Mouse (Mus musculus) embryonic facial prominence, embryonic 14.5 days (tissue): Measurements from ENCODE around the gene Bnc2. TPM values are rescaled to one million over a fixed set of nuclear protein-coding genes. Genes with fewer than 3 reads are reported as not detected.
A peak's percentile ranks its signal among the peaks of the same experiment; 100 is the strongest.

Source experiments
- ATAC-seq: fragments of 200-750 bp; cut with Nextera tagmentation; 2 replicates; pipeline ENCODE4 v1.8.0; 2017; ENCODE audit warnings: low read depth, moderate number of reproducible peaks, moderate TSS enrichment
- DNase-seq: peaks from one replicate; pipeline ENCODE4 v3.0.0-alpha.2; 2015; ENCODE audit warnings: low spot score
- H3K27ac ChIP-seq: fragments of 300-500 bp; sonication (generic); replicated peaks from 2 replicates; pipeline ENCODE4 v1.5.1; 2014; ENCODE audit warnings: low read depth, mild to moderate bottlenecking, low read length, moderate library complexity
- H3K27me3 ChIP-seq: fragments of 300-500 bp; sonication (generic); replicated peaks from 2 replicates; pipeline ENCODE4 v1.6.1; 2014; ENCODE audit warnings: low read length; ENCODE audit not compliant: control insufficient read depth, insufficient read depth
- H3K36me3 ChIP-seq: fragments of 300-500 bp; sonication (generic); 2 replicates; pipeline ENCODE4 v1.6.1; 2014; ENCODE audit warnings: low read length, mixed read lengths; ENCODE audit not compliant: control insufficient read depth, insufficient read depth
- H3K4me1 ChIP-seq: fragments of 300-500 bp; sonication (generic); 2 replicates; pipeline ENCODE4 v1.6.1; 2014; ENCODE audit warnings: antibody characterized with exemption, low read length; ENCODE audit not compliant: control insufficient read depth, insufficient read depth
- H3K4me2 ChIP-seq: fragments of 300-500 bp; sonication (generic); 2 replicates; pipeline ENCODE4 v1.6.1; 2014; ENCODE audit warnings: low read depth, mild to moderate bottlenecking, low read length, moderate library complexity, mixed read lengths
- H3K4me3 ChIP-seq: fragments of 300-500 bp; sonication (generic); 2 replicates; pipeline ENCODE4 v1.5.1; 2014; ENCODE audit warnings: low read depth, mild to moderate bottlenecking, low read length
- H3K9ac ChIP-seq: fragments of 300-500 bp; sonication (generic); 2 replicates; pipeline ENCODE4 v1.6.1; 2014; ENCODE audit warnings: low read depth, mild to moderate bottlenecking, low read length, moderate library complexity, mixed read lengths
- H3K9me3 ChIP-seq: fragments of 300-500 bp; sonication (generic); 2 replicates; pipeline ENCODE4 v1.6.1; 2016; ENCODE audit warnings: low read length; ENCODE audit not compliant: control insufficient read depth
- WGBS: fragments of 180-500 bp; shearing (Covaris S2); extraction: QIAGEN DNeasy Blood & Tissue Kit; methylation state at CpG from one replicate; pipeline ENCODE4 v1.1.7; 2014; 5-methylcytosine and 5-hydroxymethylcytosine counted together
- polyA plus RNA-seq: library from polyadenylated mRNA; unstranded; fragments of >200 nt; fragmentation: Nextera tagmentation; extraction: Ambion mirVana; gene quantifications from 2 replicates; pipeline ENCODE4 v1.2.1, GENCODE M21; 2014

Gene Bnc2
- polyA plus RNA-seq, 1 experiment from 2014 or later, result 23.9 TPM

DNA sequence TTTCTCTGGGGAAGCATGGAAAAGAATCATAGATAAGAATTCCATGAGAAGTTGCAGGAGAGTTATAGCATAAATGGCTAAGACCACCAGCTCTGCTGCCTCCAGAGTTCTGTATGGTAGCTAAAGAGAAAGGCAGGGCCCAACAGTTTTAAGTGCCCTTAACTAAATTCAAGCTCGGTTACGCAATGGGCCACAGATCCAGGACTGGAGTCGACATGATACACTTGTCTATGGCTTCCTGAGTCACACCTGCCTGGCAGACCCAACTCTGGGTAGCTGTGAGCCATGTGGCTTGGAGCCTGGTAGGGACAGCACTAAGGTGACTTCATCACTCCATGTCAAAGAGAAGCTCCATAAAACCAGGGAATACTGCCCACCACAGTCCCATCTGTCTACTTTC lies 53.3 kb downstream of the Bnc2 start:
- no peak for DNase-seq
- peaks cover 9% of the 10 kb centered on the region for H3K4me1 ChIP-seq
- H3K36me3 ChIP-seq, result no peaks in the 10 kb centered on the region
- H3K27ac ChIP-seq, result no peak overlapping the region
- H3K9ac ChIP-seq, result no peak overlapping the region
- H3K27me3 ChIP-seq, result no peaks in the 10 kb centered on the region
- WGBS, result 84% methylated on average over 3 of the region's 3 CpGs
- H3K9me3 ChIP-seq, result no peaks in the 10 kb centered on the region
- no peak for ATAC-seq
- no peak overlapping the region for H3K4me3 ChIP-seq
- H3K4me2 ChIP-seq, result no peak overlapping the region

DNA sequence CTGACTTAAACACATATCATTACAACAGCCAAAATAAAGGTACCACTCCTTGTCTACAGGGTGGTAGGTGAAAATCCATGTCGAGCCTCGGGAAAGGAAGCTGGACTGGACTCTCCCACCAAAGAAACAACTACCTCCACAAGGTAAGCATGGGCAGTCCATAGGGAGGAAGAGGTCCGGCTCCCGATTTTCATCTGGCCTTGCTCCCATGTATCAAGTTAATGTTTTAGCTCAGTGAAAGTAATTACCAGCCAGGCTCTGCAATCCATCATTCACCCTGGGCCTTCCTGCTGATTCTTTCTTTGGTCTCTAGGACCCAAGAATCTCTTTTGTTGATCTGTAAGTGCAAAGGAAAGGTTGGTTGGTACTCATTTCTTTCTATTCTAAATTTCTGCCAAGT lies 65.2 kb downstream of the Bnc2 start:
- H3K4me3 ChIP-seq, result no peak overlapping the region
- H3K9ac ChIP-seq, result no peak overlapping the region
- ATAC-seq (no peak), DNase-seq (no peak)
- no peak overlapping the region for H3K4me2 ChIP-seq
- no peak overlapping the region for H3K27ac ChIP-seq
- H3K4me1 ChIP-seq, result no peaks in the 10 kb centered on the region
- WGBS, result 60% methylated on average over 4 of the region's 4 CpGs
- no peaks in the 10 kb centered on the region for H3K27me3 ChIP-seq
- no peaks in the 10 kb centered on the region for H3K9me3 ChIP-seq
- no peaks in the 10 kb centered on the region for H3K36me3 ChIP-seq

DNA sequence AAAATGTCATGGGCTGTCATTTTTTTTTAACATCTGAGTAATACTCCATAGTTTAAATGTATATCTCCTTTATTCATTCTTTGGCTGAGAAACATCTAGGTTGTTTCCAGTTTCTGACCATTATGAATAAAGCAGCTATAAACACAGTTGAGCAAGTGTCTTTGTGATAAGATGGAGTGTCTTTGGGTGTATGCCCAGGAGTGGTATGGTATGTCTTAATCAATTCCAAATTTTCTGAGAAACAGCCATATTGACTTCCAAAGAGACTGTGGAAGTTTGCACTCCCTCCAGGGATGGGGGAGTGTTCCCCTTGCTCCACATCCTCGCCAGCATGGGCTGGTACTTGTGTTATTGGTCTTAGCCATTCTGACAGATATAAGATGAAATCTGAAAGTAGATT lies 70.6 kb downstream of the Bnc2 start:
- no peak for ATAC-seq
- H3K9me3 ChIP-seq, result no peaks in the 10 kb centered on the region
- H3K4me2 ChIP-seq, result no peak overlapping the region
- H3K9ac ChIP-seq, result no peak overlapping the region
- no peaks in the 10 kb centered on the region for H3K36me3 ChIP-seq
- no peaks in the 10 kb centered on the region for H3K27me3 ChIP-seq
- no peaks in the 10 kb centered on the region for H3K4me1 ChIP-seq
- WGBS, result 76% methylated on average over 1 of the region's 1 CpGs
- no peak overlapping the region for H3K4me3 ChIP-seq
- no peak overlapping the region for H3K27ac ChIP-seq
- DNase-seq, result no peak

DNA sequence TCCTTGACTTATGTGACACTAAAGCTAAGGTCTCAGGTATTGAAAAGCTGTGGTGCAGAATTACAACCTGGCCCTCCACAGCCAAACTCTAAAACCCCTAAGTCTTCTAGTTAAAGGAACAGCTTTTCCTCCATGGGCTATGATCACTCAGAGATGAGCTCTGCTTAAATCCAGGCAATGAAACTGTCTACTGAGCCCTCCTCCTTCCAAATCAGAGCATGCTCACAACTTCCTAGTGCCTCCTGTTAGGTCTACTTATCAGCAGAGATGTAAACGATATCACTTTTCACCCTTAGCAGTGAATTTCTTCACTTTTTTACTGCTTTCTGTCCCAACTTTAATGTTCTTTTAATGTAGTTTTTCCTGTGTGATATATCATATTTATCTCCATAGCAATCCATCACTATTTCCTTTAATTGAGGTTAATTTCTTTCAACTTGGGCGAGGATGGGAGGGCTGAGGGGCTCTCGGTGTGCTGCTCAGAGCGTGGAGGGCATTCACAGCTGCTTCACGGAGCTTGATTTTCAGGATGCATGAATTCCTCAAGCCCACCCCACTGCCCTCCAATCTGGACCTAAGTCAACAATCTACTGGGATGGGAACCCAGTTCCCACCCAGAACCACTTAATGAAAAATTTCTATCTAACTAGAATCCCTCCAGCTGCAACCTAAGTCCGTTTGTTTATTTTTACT lies 94.7 kb downstream of the Bnc2 start:
- Histone ChIP-seq H3K9me3 (no peaks in the 10 kb centered on the region), H3K9ac (no peak overlapping the region), H3K4me2 (no peak overlapping the region), H3K36me3 (no peaks in the 10 kb centered on the region), H3K4me3 (no peak overlapping the region), H3K4me1 (peaks cover 11% of the 10 kb centered on the region), H3K27me3 (no peaks in the 10 kb centered on the region), H3K27ac (no peak overlapping the region)
- WGBS, result 37% methylated on average over 6 of the region's 6 CpGs
- no peak for ATAC-seq
- peak; percentile 35 for DNase-seq

DNA sequence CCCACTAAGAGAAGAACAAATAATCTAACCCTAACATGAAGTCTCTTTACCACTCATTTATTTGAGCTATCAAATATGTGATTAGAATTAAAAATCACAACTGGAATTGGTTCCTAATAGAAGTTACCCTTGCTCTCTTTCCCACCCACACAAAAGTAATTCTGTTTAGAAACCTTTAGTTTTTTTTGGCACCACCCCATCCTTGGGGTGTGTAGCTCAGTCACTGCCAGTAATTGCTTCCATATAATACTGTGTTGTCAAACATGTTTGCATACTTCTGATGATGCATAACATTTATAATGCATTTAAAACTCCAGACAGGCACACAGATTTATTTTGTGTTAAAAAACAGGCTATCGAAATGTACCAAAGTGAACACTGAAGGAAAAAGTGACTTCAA lies 96.8 kb downstream of the Bnc2 start:
- 57% methylated on average over 1 of the region's 1 CpGs for WGBS
- ATAC-seq (no peak), DNase-seq (peak; percentile 43)
- Histone ChIP-seq H3K36me3 (no peaks in the 10 kb centered on the region), H3K27me3 (no peaks in the 10 kb centered on the region), H3K4me2 (no peak overlapping the region), H3K4me3 (no peak overlapping the region), H3K9ac (no peak overlapping the region), H3K4me1 (peaks cover 11% of the 10 kb centered on the region), H3K27ac (no peak overlapping the region), H3K9me3 (no peaks in the 10 kb centered on the region)

DNA sequence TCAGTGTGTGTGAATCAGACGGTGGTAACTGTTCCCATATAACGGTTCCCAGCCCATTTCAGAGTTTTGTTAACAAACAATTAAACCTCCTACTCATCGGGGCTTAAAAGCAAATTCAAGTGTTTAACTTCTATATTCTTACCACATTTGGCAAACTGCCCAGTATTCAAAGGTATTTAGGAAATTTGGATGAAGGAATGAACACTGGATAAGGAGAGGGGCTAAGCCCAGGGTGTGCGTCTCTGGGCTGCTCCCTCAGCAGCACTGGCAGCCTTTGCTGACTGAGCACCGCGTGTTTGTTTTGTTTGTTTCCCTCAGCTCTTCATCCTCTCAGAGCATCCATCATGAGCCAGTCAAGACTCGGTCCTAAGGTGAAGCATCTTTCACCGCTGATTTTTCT lies 109.0 kb downstream of the Bnc2 start:
- Histone ChIP-seq H3K36me3 (no peaks in the 10 kb centered on the region), H3K4me1 (no peaks in the 10 kb centered on the region; the same call in 1 of the 2 replicates), H3K27ac (no peak overlapping the region), H3K9me3 (no peaks in the 10 kb centered on the region), H3K27me3 (no peaks in the 10 kb centered on the region), H3K9ac (no peak overlapping the region), H3K4me2 (no peak overlapping the region), H3K4me3 (no peak overlapping the region)
- 37% methylated on average over 8 of the region's 8 CpGs for WGBS
- peak; percentile 77 for DNase-seq
- ATAC-seq, result no peak

DNA sequence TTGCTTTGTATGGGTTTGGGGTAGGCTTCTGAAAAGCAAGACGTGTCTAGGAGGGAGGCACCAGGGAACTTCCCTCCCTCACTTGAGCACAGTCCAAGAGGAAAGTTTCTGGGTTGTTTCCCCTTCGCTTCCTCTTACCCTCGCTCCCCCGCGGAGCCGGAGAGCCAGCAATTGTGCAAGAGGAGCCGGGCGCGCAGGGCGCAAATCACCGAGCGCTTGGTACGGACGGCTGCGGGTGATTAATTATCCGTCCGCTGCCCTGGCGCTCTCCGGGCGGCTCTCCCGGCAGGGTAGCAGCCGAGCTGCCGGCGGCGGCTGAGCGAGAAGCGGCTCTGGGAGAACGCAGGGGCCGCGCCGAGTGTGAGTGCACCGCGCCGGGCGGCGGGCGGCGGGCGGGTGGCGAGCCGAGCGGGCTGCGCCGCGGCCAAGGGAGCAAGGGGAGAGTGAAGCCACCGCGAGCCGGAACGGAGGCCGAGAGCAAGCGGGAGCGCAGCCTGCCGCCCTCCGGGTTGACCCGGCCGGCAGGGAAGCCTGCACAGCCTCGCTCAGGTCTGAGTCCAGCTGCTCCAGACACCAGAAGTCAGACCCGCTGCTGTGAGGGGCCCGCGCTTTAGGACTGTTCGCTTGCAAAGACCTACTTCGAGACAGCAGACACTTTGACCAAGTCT lies 129.7 kb downstream of the Bnc2 start:
- under 1% methylated on average over 37 of the region's 62 CpGs for WGBS
- ATAC-seq, result peak; percentile 87

DNA sequence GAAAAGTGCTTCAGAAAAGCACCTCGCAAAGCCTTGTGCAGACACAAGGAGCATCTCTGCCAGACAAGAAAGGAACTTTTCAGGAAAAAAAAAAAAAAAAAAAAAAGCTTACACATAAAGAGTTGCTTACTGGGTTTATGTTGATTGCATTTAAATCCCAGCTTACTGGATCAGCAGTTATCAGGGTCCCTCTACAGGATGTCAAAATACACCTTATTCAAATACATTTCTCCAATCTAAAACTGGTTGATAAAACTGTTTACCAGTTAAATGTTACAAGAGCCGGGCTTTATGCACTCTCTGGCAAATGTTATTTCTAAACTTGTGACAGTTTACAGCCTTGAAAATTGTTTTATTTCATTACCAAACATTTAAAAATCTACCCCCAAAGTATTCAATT lies 130.4 kb downstream of the Bnc2 start:
- peak overlapping the region; percentile 90 for H3K27ac ChIP-seq

More for the DNA sequence above, 129.7 kb downstream of the Bnc2 start:
- Histone ChIP-seq H3K9me3 (no peaks in the 10 kb centered on the region), H3K36me3 (no peaks in the 10 kb centered on the region), H3K4me1 (peaks cover 6% of the 10 kb centered on the region), H3K4me2 (peak overlapping the region; percentile 85), H3K27ac (peak overlapping the region; percentile 90), H3K27me3 (no peaks in the 10 kb centered on the region), H3K9ac (peak overlapping the region; percentile 94), H3K4me3 (peak overlapping the region; percentile 72)
- DNase-seq, result peak; percentile 84

DNA sequence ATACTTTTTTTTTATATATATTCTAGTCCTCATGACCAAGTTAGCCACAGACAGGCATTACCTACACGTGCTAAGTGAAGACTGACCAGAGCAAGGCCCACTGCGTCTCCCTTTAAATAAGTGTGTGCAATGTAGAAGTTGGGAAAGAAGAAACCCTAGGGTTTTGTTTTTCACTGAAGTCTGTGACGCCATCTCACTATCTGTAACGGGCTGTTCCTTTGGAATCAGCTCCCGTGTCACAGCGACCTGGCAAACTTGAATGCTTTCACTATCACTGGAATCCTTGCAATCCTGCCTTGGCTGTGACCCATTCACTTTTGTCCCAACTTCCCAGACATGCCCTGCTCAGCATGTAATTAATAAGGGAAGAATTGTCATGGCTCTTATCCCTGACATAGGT lies 134.5 kb downstream of the Bnc2 start:
- no peak overlapping the region for H3K4me3 ChIP-seq
- no peak overlapping the region for H3K4me2 ChIP-seq
- H3K4me1 ChIP-seq, result peaks cover 9% of the 10 kb centered on the region
- 71% methylated on average over 6 of the region's 6 CpGs for WGBS
- no peak overlapping the region for H3K9ac ChIP-seq
- no peaks in the 10 kb centered on the region for H3K36me3 ChIP-seq
- H3K27ac ChIP-seq, result no peak overlapping the region
- no peaks in the 10 kb centered on the region for H3K9me3 ChIP-seq
- ATAC-seq, result no peak
- DNase-seq, result no peak
- H3K27me3 ChIP-seq, result no peaks in the 10 kb centered on the region

More for the DNA sequence above, 130.4 kb downstream of the Bnc2 start:
- Histone ChIP-seq H3K27me3 (no peaks in the 10 kb centered on the region), H3K4me3 (peak overlapping the region; percentile 72), H3K9ac (peak overlapping the region; percentile 94), H3K4me2 (peak overlapping the region; percentile 85), H3K9me3 (no peaks in the 10 kb centered on the region), H3K4me1 (peaks cover 9% of the 10 kb centered on the region), H3K36me3 (no peaks in the 10 kb centered on the region)
- 37% methylated on average over 2 of the region's 2 CpGs for WGBS
- DNase-seq (no peak), ATAC-seq (no peak)
